Mouse (Mus musculus) CH12.LX (cell line): ENCODE data around the gene Rybp. TPM values are rescaled to one million over a fixed set of nuclear protein-coding genes. Genes with fewer than 3 reads are reported as not detected.

ENCODE experiments used
- DNase-seq: peaks from one replicate; pipeline ENCODE4 v3.0.0-alpha.2; 2013; ENCODE audit errors: extremely low read depth
- H3K27ac ChIP-seq: 2 replicates; pipeline ENCODE4 v1.5.1; 2012; ENCODE audit warnings: low read depth, mild to moderate bottlenecking, control low read depth, moderate library complexity; ENCODE audit not compliant: insufficient read depth
- H3K27me3 ChIP-seq: replicated peaks from 2 replicates; pipeline ENCODE3; 2012; ENCODE audit warnings: inconsistent platforms
- H3K36me3 ChIP-seq, 2 experiments: replicated peaks in 1 of 2; 2 replicates each; pipeline versions ENCODE3 to v1.6.1; 2012; ENCODE audit warnings: inconsistent platforms in 1 of 2, low read length in 1 of 2, mild to moderate bottlenecking in 1 of 2, mixed read lengths in 1 of 2, moderate library complexity in 1 of 2; ENCODE audit not compliant: control insufficient read depth in 1 of 2, insufficient read depth in 1 of 2
- H3K4me1 ChIP-seq, 2 experiments: 2 replicates each; pipeline ENCODE4 v1.6.1; 2012; ENCODE audit warnings: inconsistent platforms in 1 of 2, moderate library complexity in 1 of 2; ENCODE audit not compliant: insufficient read depth in 2 of 2, control insufficient read depth in 1 of 2
- H3K4me2 ChIP-seq: 2 replicates; pipeline ENCODE4 v1.6.1; 2012; ENCODE audit warnings: low read depth, mild to moderate bottlenecking, control low read depth; ENCODE audit not compliant: poor library complexity, insufficient read depth, severe bottlenecking
- H3K4me3 ChIP-seq, 3 experiments: fragments of 150-350 bp in 1 of 3; sonication (generic) in 1 of 3; replicated peaks in 1 of 3; 2 replicates each; pipeline versions ENCODE3 to v1.5.1; 2011 to 2012; ENCODE audit warnings: low read depth in 2 of 3, low read length in 2 of 3, mild to moderate bottlenecking in 2 of 3, moderate library complexity in 2 of 3, control low read depth in 1 of 3, improper control_type of control experiment in 1 of 3, inconsistent platforms in 1 of 3, mixed read lengths in 1 of 3; ENCODE audit not compliant: poor library complexity in 1 of 3
- H3K79me2 ChIP-seq: replicated peaks from 2 replicates; pipeline ENCODE4 v1.6.1; 2012; ENCODE audit warnings: mild to moderate bottlenecking, moderate library complexity; ENCODE audit not compliant: control insufficient read depth, poor library complexity, insufficient read depth, severe bottlenecking; ENCODE audit errors: extremely low read depth
- H3K9ac ChIP-seq: 2 replicates; pipeline ENCODE4 v1.6.1; 2012; ENCODE audit warnings: low read depth, mild to moderate bottlenecking, control low read depth, moderate library complexity; ENCODE audit not compliant: insufficient read depth
- H3K9me3 ChIP-seq: replicated peaks from 2 replicates; pipeline ENCODE3; 2012; ENCODE audit warnings: low read length, inconsistent platforms, mixed read lengths
- BHLHE40 ChIP-seq: IDR thresholded peaks from 2 replicates; pipeline ENCODE4 v1.6.1; 2011; ENCODE audit warnings: mild to moderate bottlenecking, low read depth, low read length, improper control_type of control experiment
- CHD2 ChIP-seq: IDR thresholded peaks from 2 replicates; pipeline ENCODE4 v1.6.1; 2011; ENCODE audit warnings: low read length, improper control_type of control experiment
- CTCF ChIP-seq, 2 experiments: IDR thresholded peaks in 1 of 2; conservative IDR thresholded peaks in 1 of 2; 2 replicates each; pipeline ENCODE4 v1.5.1; 2011 to 2012; ENCODE audit warnings: low read depth in 2 of 2, low read length in 2 of 2, improper control_type of control experiment in 1 of 2, inconsistent platforms in 1 of 2, mild to moderate bottlenecking in 1 of 2, moderate library complexity in 1 of 2
- E2F4 ChIP-seq: IDR thresholded peaks from 2 replicates; pipeline ENCODE4 v1.6.1; 2011; ENCODE audit warnings: low read depth, low read length, improper control_type of control experiment; ENCODE audit not compliant: insufficient replicate concordance
- EP300 ChIP-seq: IDR thresholded peaks from 2 replicates; pipeline ENCODE4 v1.6.1; 2011; ENCODE audit warnings: low read length, improper control_type of control experiment
- ETS1 ChIP-seq: conservative IDR thresholded peaks from 2 replicates; pipeline ENCODE4 v1.6.1; 2012; ENCODE audit warnings: low read depth, mild to moderate bottlenecking, inconsistent platforms, low read length, improper control_type of control experiment, moderate library complexity
- GABPA ChIP-seq: IDR thresholded peaks from 2 replicates; pipeline ENCODE4 v1.6.1; 2012; ENCODE audit warnings: low read depth, low read length, improper control_type of control experiment, inconsistent platforms; ENCODE audit not compliant: insufficient replicate concordance
- IRF4 ChIP-seq: IDR thresholded peaks from 2 replicates; pipeline ENCODE4 v1.6.1; 2014; ENCODE audit warnings: low read depth, mild to moderate bottlenecking, inconsistent platforms, low read length, improper control_type of control experiment
- JUN ChIP-seq: IDR thresholded peaks from 2 replicates; pipeline ENCODE4 v1.6.1; 2011; ENCODE audit warnings: low read depth, mild to moderate bottlenecking, low read length, improper control_type of control experiment, moderate library complexity; ENCODE audit not compliant: insufficient read depth
- JUND ChIP-seq: conservative IDR thresholded peaks from 2 replicates; pipeline ENCODE4 v1.6.1; 2011; ENCODE audit warnings: low read depth, low read length, improper control_type of control experiment
- MAX ChIP-seq: IDR thresholded peaks from 2 replicates; pipeline ENCODE4 v1.6.1; 2011; ENCODE audit warnings: low read length, improper control_type of control experiment
- MAZ ChIP-seq: IDR thresholded peaks from 2 replicates; pipeline ENCODE4 v1.6.1; 2012; ENCODE audit warnings: low read depth, mild to moderate bottlenecking, inconsistent platforms, low read length, improper control_type of control experiment, moderate library complexity
- MEF2A ChIP-seq: IDR thresholded peaks from 2 replicates; pipeline ENCODE4 v1.6.1; 2014; ENCODE audit warnings: low read depth, mild to moderate bottlenecking, inconsistent platforms, low read length, improper control_type of control experiment, borderline replicate concordance
- MYC ChIP-seq: IDR thresholded peaks from 2 replicates; pipeline ENCODE4 v1.6.1; 2011; ENCODE audit warnings: low read depth, mild to moderate bottlenecking, improper control_type of control experiment, low read length
- PAX5 ChIP-seq: IDR thresholded peaks from 2 replicates; pipeline ENCODE4 v1.6.1; 2012; ENCODE audit warnings: low read length, inconsistent platforms, mixed read lengths
- POLR2AphosphoS2 ChIP-seq: IDR thresholded peaks from 2 replicates; pipeline ENCODE4 v1.6.1; 2011; ENCODE audit warnings: low read depth, low read length, improper control_type of control experiment
- RAD21 ChIP-seq: IDR thresholded peaks from 2 replicates; pipeline ENCODE4 v1.6.1; 2011; ENCODE audit warnings: low read depth, mild to moderate bottlenecking, low read length, improper control_type of control experiment, moderate library complexity
- RCOR1 ChIP-seq: conservative IDR thresholded peaks from 2 replicates; pipeline ENCODE4 v1.6.1; 2012; ENCODE audit warnings: low read depth, mild to moderate bottlenecking, inconsistent platforms, low read length, improper control_type of control experiment
- SIN3A ChIP-seq: IDR thresholded peaks from 2 replicates; pipeline ENCODE4 v1.6.1; 2012; ENCODE audit warnings: low read length, improper control_type of control experiment, inconsistent platforms
- TBP ChIP-seq: conservative IDR thresholded peaks from 2 replicates; pipeline ENCODE4 v1.6.1; 2011; ENCODE audit warnings: low read depth, low read length, improper control_type of control experiment
- TCF12 ChIP-seq: IDR thresholded peaks from 2 replicates; pipeline ENCODE4 v1.6.1; 2014; ENCODE audit warnings: low read depth, mild to moderate bottlenecking, inconsistent platforms, low read length, improper control_type of control experiment
- UBTF ChIP-seq: IDR thresholded peaks from 2 replicates; pipeline ENCODE4 v1.6.1; 2012; ENCODE audit warnings: low read depth, mild to moderate bottlenecking, inconsistent platforms, low read length, improper control_type of control experiment, moderate library complexity
- USF1 ChIP-seq: IDR thresholded peaks from 2 replicates; pipeline ENCODE4 v1.6.1; 2014; ENCODE audit warnings: low read depth, mild to moderate bottlenecking, inconsistent platforms, low read length, improper control_type of control experiment
- USF2 ChIP-seq: conservative IDR thresholded peaks from 2 replicates; pipeline ENCODE4 v1.6.1; 2011; ENCODE audit warnings: low read depth, low read length, improper control_type of control experiment
- ZC3H11A ChIP-seq: IDR thresholded peaks from 2 replicates; pipeline ENCODE4 v1.6.1; 2012; ENCODE audit warnings: low read depth, mild to moderate bottlenecking, inconsistent platforms, low read length, improper control_type of control experiment
- ZMIZ1 ChIP-seq: IDR thresholded peaks from 2 replicates; pipeline ENCODE4 v1.6.1; 2012; ENCODE audit warnings: low read depth, mild to moderate bottlenecking, inconsistent platforms, low read length, improper control_type of control experiment
- dilution Hi-C: fragments of 300-500 bp; cut with MboI; formaldehyde crosslinking; loops from 2 replicates; pipeline ENCODE4 v1.14.3; 2020; ENCODE audit warnings: low sequenced_read_pairs; ENCODE audit not compliant: extremely low pct_unique_long_range_greater_than_20kb, extremely low pct_ligation_motif_present
- in situ Hi-C: fragments of 300-500 bp; cut with MboI; formaldehyde crosslinking; loops from 3 replicates; pipeline ENCODE4 v1.14.3; 2019; ENCODE audit warnings: low sequenced_read_pairs, low pct_ligation_motif_present, low pct_unique_long_range_greater_than_20kb, mixed read lengths
- polyA plus RNA-seq: library from polyadenylated mRNA; unstranded; fragments of >175 nt; gene quantifications from 2 replicates; pipeline ENCODE4 v1.2.1, GENCODE M21; 2012; ENCODE audit warnings: low read depth; ENCODE audit not compliant: insufficient read length
- total RNA-seq, 2 experiments: library from RNA; depleted of rRNA; stranded (reverse); fragments of 300-350 nt in 1 of 2; fragments of >200 nt in 1 of 2; gene quantifications; 2 replicates each; pipeline ENCODE4 v1.2.3; 2012 to 2014

Gene Rybp
- total and polyA plus RNA-seq, 3 experiments: 9.1 to 27.4 (median 23.6) TPM

DNA sequence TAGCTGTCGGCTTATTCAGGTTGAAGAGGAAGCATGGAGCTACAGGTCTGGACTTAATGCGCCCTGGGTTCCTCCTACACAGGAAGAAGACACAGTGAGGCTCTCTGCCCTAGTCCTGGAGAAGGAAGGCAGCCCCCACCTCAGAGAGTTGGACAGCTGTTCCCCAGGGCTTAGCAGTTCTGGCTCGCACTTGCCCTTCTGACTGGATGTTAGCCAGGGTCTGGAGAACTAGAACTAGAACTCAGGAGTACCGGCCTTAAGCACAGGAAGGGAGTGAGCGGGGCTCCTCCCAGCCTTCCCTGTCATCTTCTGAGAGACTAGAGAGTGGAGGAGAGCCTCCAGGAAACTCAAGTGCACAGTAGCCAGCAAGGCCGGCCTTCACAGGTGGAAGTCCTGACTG, 71.5 kb downstream of the Rybp start:
- in situ Hi-C loops: no loop called here
- Histone ChIP-seq H3K4me2 (no peak overlapping the region), H3K27ac (no peak overlapping the region), H3K79me2 (no peaks in the 10 kb centered on the region), H3K4me1 (peaks cover 2 to 52% of the 10 kb centered on the region in 2 experiments; a peak in 3 of 4 replicates)
- no peak for TF ChIP-seq TCF12
- TF ChIP-seq MAX: no peak
- TF ChIP-seq CHD2: no peak
- no peak for TF ChIP-seq ETS1
- TF ChIP-seq BHLHE40: no peak
- no peak for TF ChIP-seq MAZ
- TF ChIP-seq TBP: no peak
- TF ChIP-seq UBTF: no peak
- TF ChIP-seq POLR2AphosphoS2: no peak
- TF ChIP-seq ZC3H11A: no peak
- TF ChIP-seq RAD21: no peak
- TF ChIP-seq RCOR1: no peak
- no peak for TF ChIP-seq MEF2A
- TF ChIP-seq JUND: no peak
- TF ChIP-seq CTCF (conservative IDR thresholded peaks at IDR 0.05 in 1 of 2, IDR thresholded peaks at IDR 0.05 in 1 of 2; ENCODE audit: low read depth in 2 of 2, low read length in 2 of 2): no peak
- no peak for TF ChIP-seq ZMIZ1
- TF ChIP-seq USF2: no peak
- TF ChIP-seq, all 38 proteins: peak for 0
- dilution Hi-C loops: no loop called here
- Histone ChIP-seq H3K9me3 (no peaks in the 10 kb centered on the region), H3K4me3 (no peak overlapping the region), H3K36me3 (no peaks in the 10 kb centered on the region), H3K27me3 (no peaks in the 10 kb centered on the region), H3K9ac (no peak overlapping the region)
- DNase-seq: no peak

DNA sequence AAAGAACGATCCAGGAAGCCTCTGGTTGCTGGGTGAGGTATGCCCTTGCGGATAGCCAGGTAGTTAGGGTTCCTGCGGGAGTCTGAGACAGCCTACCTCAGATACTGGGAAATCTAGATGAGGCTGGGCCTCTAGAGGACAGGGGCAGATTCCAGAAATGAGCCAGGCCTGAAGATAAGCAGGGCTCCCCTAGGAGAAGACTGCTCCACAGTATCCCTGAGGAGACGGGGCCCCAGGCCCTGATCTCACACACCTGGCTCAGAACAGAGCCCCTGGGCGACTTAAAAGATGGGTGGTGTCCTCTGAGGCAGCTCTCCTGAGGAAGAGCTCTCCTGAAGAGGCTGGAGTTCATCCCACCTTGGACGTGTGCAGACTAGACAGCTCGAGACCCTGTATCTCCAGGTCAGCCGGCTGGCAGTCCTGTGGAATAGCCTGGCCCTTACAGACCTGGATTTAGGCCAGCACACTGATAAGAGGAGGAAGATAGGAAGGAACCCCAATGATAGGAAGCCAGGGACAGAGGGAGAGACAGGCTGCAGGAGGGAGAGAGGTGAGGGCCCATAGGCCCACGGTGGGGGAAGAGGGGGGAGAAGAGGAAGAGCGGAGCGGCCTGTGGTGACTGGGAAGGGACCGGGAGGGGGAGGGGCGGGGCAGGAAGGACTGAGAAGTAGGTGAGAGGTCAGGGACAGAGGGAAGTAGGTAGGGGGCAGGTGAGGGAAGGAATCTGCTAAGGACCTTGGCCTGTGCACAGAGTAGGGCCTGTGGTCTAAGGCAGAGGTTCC, 73.0 kb downstream of the Rybp start:
- Histone ChIP-seq H3K79me2 (no peaks in the 10 kb centered on the region), H3K4me1 (peaks cover 4 to 67% of the 10 kb centered on the region in 2 experiments), H3K4me3 (no peak overlapping the region), H3K36me3 (no peaks in the 10 kb centered on the region), H3K9me3 (no peaks in the 10 kb centered on the region), H3K9ac (no peak overlapping the region), H3K4me2 (no peak overlapping the region), H3K27me3 (no peaks in the 10 kb centered on the region), H3K27ac (no peak overlapping the region)
- no peak for DNase-seq
- in situ Hi-C loops (no loop called here), dilution Hi-C loops (no loop called here)
- TF ChIP-seq PAX5: no peak
- no peak for TF ChIP-seq POLR2AphosphoS2
- TF ChIP-seq USF1: no peak
- no peak for TF ChIP-seq ZC3H11A
- TF ChIP-seq IRF4: no peak
- TF ChIP-seq TCF12: no peak
- TF ChIP-seq E2F4: no peak
- no peak for TF ChIP-seq RAD21
- TF ChIP-seq EP300: no peak
- no peak for TF ChIP-seq JUND
- TF ChIP-seq MAZ: no peak
- TF ChIP-seq RCOR1: no peak
- no peak for TF ChIP-seq UBTF
- TF ChIP-seq JUN: no peak
- no peak for TF ChIP-seq SIN3A
- TF ChIP-seq MYC: no peak
- TF ChIP-seq GABPA: no peak
